Mouse (Mus musculus) CD4-positive, CD25-positive, alpha-beta regulatory T cell, adult 2 months (primary cell): ENCODE measurements around the gene Bud31.
"Not testable (repeated sequence)": the region's sequence is repeated elsewhere in the genome, so short reads cannot be mapped to it uniquely, and the experiment has no call there.

ENCODE experiments used
- DNase-seq: peaks from one replicate; pipeline ENCODE4 v3.0.0-alpha.2; 2012; ENCODE audit warnings: low read depth, low spot score

Bud31 gene

GRCm38 (mm10) chr5:145126580-145126979 is 13.6 kb upstream of the Bud31 start:
- no peak for DNase-seq

DNA sequence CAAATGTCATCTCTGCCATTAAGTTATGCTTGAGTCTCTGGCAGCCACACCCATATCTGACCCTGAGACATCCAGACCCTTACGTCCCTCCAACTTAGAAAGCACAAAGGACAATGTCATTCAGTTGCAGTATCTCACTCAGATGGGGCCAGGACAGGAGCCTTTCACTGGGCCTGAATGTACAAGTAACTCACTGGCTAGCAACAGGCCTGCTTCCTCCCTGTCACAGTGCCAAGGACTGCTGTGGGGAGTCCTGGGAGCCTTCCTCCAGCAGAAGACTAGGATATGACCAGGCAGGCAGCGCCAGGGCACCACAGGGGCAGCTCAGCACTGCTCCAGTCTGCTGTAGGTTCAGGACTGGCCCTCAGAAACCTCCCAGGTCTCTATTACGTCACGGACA is 11.0 kb upstream of the Bud31 start:
- no peak for DNase-seq

GRCm38 (mm10) chr5:145129773-145130172 is 10.4 kb upstream of the Bud31 start:
- DNase-seq = not testable (repeated sequence)

GRCm38 (mm10) chr5:145130191-145130590 is 10.0 kb upstream of the Bud31 start:
- DNase-seq = no peak

DNA sequence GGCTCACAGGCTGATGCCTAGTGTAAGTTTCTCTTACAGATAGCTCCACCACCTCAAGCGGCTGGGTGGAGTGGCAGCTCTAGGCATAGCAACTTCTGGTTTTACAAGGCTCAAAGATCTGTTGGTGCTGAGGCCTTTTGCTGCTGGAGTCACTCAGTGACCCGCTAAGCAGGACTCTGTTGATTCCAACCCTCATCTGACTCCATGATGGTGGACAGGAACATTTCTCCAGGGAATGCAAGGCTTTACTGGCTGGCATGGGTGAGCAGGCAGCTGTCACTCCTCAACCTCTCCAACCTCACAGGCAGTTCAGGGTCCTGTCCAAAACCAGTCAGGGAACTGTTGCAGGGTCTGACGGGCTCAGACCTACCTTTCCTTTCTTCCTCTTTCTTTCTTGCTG is 9.2 kb upstream of the Bud31 start:
- no peak for DNase-seq

- DNase-seq = not testable (repeated sequence)
Observed at GRCm38 (mm10) chr5:145133275-145133674, 6.9 kb upstream of the Bud31 start.

GRCm38 (mm10) chr5:145138836-145139235 is 1.3 kb upstream of the Bud31 start:
- DNase-seq = no peak

- DNase-seq = no peak
Observed at GRCm38 (mm10) chr5:145140611-145141010, 449 bp downstream of the Bud31 start.

- no peak for DNase-seq
Observed at GRCm38 (mm10) chr5:145147748-145148147, 7.6 kb downstream of the Bud31 start.

GRCm38 (mm10) chr5:145149294-145149693 is 9.1 kb downstream of the Bud31 start:
- no peak for DNase-seq

- DNase-seq = no peak
Observed at GRCm38 (mm10) chr5:145152690-145153089, 12.5 kb downstream of the Bud31 start.

- DNase-seq = no peak
Observed at GRCm38 (mm10) chr5:145161361-145161760, 21.2 kb downstream of the Bud31 start.

DNA sequence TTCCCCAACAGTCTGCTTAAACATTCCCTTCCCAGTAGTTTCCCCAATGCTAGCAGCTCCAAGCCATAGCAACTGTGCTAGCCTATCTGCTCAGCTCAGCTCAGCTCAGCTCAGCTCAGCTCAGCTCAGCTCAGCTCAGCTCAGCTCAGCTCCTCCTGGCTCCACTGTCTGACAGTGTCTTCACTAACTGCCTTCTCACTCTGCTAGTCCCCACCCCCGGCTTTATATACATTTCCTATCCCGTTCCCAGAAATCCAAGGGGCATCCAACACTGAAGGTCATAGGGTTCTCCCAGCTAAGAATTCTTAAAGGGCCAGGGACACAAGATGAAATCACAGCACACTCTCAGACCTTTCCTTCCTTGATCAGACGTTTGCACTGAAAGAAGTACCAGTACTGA is 24.5 kb downstream of the Bud31 start:
- no peak for DNase-seq

DNA sequence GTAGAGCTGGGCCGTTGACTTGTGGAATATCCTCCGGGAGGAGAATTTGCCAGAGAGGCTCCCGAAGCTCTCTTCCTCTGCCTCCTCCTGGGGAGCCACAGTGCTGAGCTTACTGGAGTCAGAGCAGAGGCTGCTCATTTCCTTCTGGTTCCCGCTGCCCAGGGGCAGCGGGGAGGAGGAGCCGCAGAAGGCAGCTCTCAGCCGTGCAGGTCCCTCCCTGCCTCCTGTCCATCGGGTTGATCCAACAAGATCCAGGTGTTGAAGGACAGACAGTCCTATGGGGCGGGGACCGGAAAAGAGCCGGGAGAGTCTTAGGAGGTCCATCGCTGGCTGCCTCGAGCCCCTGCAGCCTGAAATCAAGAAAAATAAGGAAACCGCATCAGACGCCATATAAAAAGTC is 25.0 kb downstream of the Bud31 start:
- DNase-seq = no peak

- peak; percentile 99 for DNase-seq
Observed at GRCm38 (mm10) chr5:145166536-145167305, 26.6 kb downstream of the Bud31 start, which contains the start of the genes Ptcd1 and Cpsf4. TSS of gene Ptcd1 (minus strand) at chr5:145167108. TSS of gene Cpsf4 (plus strand) at chr5:145167213.

DNA sequence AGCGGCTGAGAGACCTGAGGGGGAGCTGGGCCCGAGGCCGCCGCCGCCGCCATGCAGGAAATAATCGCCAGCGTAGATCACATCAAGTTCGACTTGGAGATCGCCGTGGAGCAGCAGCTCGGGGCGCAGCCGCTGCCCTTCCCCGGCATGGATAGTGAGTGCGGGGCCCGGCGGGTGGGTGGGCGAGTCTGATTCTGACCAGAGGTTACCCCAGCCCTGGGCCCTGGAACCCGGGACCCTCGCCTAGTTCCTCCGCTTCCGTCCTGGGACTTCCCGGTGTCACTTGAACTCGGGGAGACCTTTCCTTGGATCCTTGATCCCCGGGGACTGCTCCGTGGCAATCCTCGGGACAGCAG is 27.1 kb downstream of the Bud31 start:
- no peak for DNase-seq

GRCm38 (mm10) chr5:145178461-145178980 is 38.4 kb downstream of the Bud31 start:
- no peak for DNase-seq

DNA sequence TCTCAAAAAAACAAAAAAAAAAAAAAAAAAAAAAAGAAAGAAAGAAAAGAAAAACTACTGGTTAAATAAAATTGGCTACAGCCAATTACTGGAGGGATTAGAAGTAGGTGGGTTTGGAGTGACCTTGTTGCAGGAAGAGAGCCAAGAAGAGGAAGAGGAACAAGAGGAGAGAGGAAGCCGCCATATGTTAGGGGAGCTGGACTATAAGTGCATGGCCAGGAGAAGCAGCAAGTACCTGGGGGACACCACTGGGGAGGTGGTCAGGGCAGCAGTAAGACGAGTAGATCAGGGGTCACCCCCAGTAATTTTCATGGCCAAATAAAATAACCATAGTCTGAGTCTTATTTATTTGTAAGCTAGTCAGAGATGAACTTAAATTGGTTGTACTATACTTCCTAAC is 45.1 kb downstream of the Bud31 start:
- no peak for DNase-seq

DNA sequence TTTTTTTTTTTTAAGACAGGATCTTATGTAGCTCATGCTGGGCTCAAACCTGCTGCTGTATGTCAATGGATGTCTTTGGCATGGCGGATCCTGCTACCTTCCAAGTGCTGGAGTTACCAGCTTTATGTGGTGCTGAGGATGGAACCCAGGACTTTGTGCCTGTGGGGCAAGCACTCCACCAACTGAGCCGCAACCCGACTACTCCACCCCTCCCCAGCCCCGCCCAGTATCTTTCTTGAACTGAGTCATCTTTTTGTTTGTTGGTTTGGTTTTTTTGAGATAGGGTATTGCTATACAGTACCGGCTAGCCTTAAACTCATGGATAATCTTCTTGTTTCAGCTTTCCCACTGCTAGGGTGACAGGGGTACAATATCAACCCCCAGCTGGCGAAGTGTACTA is 49.3 kb downstream of the Bud31 start:
- no peak for DNase-seq

GRCm38 (mm10) chr5:145190373-145190772 is 50.2 kb downstream of the Bud31 start:
- no peak for DNase-seq

DNA sequence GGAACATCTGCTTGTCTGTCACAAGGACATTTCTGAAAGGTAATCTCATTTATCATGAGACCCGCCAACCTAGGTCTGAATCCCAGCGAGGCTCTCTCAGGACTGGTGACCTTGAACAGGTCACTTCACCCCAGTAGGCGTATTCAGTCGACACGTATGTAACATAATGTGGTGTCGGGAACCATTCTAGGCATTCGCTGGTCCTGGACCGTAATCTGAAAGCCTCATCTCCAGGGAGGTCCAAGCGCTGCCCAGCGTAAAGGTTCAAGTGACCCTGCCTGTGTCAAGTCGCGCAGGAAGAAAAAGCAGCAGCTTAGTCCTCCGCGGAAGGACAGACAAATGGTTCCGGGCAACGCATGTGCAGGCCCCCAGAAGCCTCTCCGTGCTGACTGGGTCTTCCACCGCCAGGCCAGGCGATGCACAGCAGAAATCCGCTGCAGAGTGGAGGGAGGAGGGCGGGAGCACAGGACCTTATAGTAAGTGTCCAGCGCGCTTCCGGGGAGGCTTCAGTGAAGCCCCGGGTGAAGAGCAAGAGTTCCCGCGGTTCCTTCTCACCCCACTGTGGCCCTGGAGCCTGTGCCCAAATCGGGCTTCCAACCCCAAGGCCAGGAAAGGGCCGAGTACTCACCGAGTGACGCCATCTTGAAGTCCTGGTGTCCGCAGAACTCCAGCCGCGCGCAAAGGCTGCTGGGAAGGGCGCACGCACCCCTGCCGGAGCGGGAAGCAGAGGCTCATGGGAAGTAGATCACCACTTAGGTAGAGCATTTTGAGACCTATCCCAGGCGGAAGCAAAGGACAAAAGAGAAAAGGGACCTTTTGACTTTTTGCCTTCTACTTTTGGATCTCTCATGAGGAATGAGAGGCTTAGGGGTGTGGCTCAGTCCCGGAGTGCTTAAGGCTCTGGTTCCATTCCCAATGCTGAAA is 51.0 kb downstream of the Bud31 start:
- peak; percentile 90 for DNase-seq

- DNase-seq = no peak
Observed at GRCm38 (mm10) chr5:145191962-145192361, 51.8 kb downstream of the Bud31 start, which contains the start of gene Atp5j2. TSS of gene Atp5j2 (minus strand) at chr5:145192062.
